Mouse (Mus musculus): ENCODE data around the gene Gm45808.

DNA sequence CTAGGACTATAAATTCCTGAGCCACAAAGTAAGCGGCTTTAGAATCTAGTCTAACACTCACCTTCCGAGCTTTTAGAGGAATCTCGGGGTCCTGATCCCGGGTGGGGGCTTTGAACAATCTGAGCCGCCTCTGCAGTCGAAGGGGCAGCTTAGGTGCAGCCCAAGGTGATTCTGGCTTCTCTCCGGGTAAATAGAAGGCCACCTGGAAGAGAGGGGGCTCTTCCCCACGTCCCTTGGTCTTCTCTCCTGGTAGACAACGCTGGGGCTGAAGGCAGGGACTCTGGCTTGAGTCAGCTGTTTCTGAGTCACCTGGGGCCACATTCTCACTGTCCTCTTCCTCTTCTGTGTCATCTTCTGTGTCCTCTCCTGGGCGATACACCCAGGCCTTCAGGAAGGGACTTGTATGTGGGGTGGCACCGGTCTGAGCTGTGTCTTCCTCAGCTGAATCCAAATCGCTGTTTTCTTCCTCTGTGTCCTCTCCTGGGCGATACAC is 37.1 kb upstream of the Gm45808 start:
- TF ChIP-seq POLR2A (IDR thresholded peaks at IDR 0.05; ENCODE audit: control insufficient read depth, extremely low read depth, insufficient read depth, low read length, poor library complexity) (no peak), CTCF (IDR thresholded peaks at IDR 0.05; ENCODE audit: borderline replicate concordance, control insufficient read depth, extremely low read depth, insufficient read depth, low read length, poor library complexity) (no peak)
